Mouse (Mus musculus): ENCODE results near the gene Cir1. TPM values are rescaled to one million over a fixed set of nuclear protein-coding genes. Genes with fewer than 3 reads are reported as not detected.

The Cir1 gene
- polyA plus RNA-seq, 1 experiment from 2014 or later = 28.5 TPM

DNA sequence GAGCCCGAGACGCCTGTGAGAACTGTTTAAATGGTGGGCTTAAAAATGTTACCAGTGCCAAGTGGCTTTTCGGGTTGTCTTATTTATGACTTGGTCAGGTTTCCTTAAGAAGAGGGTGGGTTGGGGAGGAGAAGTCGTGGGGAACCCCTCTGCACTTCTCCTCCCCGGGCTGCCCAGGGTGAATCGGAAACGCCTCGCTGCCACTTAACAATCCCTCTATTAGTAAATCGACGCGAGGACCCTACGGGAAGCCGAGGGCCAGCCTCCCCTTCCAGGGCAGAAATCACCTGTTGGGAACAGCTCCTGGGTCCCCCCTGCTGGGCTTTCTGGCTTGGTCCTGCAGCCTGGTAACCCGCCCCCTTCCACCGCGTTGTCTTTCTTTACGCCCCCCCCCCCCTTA, 42.8 kb downstream of the Cir1 start:
- WGBS = under 1% methylated on average over 17 of the region's 17 CpGs
- H3K4me3 ChIP-seq = peak overlapping the region; percentile 16; the same call in 1 of the 2 replicates
- H3K27me3 ChIP-seq = peaks cover 44% of the 10 kb centered on the region
- H3K36me3 ChIP-seq = no peaks in the 10 kb centered on the region
- peak overlapping the region; percentile 46 for H3K4me2 ChIP-seq (replicated peaks)
- peak overlapping the region; percentile 85 for H3K27ac ChIP-seq (replicated peaks)
- 0 out of 2 replicates have a peak overlapping the region, but pooled peaks have one; percentile 2 for H3K9ac ChIP-seq (replicated peaks)
- ATAC-seq (replicated peaks) = no peak
- no peaks in the 10 kb centered on the region for H3K9me3 ChIP-seq
- H3K4me1 ChIP-seq = peaks cover 56% of the 10 kb centered on the region

DNA sequence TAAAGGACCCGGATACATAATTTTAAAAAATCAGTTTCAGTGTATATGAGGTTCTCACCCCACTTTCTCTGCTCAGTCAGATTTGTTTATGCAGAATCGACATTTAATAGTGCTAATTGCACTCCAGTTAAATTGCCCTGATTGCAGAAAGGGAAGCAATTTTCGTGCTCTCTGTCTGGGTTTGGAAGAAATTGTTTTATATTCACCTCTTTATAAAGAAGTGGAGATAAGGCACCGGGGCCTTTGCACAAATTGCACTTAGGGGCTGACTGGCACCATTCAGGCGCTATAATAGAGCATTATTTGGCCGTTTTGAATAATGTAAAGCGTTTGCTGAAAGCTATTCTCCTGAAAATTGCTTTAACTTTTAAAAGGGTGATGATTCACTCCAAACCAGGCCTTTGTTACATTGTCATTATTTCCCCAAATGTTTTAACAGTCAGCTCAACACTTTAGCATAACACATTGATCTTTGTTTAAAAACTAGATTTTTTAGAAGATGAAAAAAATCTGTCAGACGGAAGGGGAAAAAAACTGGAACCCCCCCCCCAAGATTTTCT, 43.6 kb downstream of the Cir1 start:
- Histone ChIP-seq H3K4me1 (peaks cover 56% of the 10 kb centered on the region), H3K27me3 (peaks cover 51% of the 10 kb centered on the region), H3K9me3 (no peaks in the 10 kb centered on the region), H3K36me3 (no peaks in the 10 kb centered on the region), H3K9ac (replicated peaks) (no peak overlapping the region), H3K4me2 (replicated peaks) (0 out of 2 replicates have a peak overlapping the region, but pooled peaks have one; percentile 46), H3K4me3 (no peak overlapping the region), H3K27ac (replicated peaks) (peak overlapping the region; percentile 57)
- 4% methylated on average over 8 of the region's 8 CpGs for WGBS
- no peak for ATAC-seq (replicated peaks)

DNA sequence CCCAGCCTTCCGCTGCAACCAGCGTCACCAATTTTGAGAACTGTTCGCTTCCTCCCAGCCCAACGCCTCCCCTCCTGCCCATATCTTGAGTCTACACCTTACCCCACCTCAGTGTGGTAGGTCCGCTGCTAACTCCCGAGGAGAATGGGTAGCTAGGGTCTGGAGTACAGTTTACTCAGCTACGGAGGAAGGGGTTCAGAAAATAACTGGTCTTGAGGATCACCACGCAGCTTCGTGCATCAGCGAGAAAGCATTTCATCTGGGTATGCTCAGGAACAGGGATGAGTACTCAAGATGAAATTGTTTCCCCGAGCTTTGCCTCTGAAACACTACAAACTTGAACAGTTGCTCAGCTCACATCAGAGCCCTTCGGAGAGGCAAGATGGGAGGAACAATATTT, 44.2 kb downstream of the Cir1 start:
- 1% methylated on average over 12 of the region's 12 CpGs for WGBS
- no peak overlapping the region for H3K9ac ChIP-seq (replicated peaks)
- no peak for ATAC-seq (replicated peaks)
- H3K4me1 ChIP-seq = peaks cover 56% of the 10 kb centered on the region
- H3K27me3 ChIP-seq = peaks cover 54% of the 10 kb centered on the region
- peak overlapping the region; percentile 24 for H3K4me3 ChIP-seq
- no peaks in the 10 kb centered on the region for H3K9me3 ChIP-seq
- H3K4me2 ChIP-seq (replicated peaks) = peak overlapping the region; percentile 33
- peak overlapping the region; percentile 80 for H3K27ac ChIP-seq (replicated peaks)
- H3K36me3 ChIP-seq = no peaks in the 10 kb centered on the region

DNA sequence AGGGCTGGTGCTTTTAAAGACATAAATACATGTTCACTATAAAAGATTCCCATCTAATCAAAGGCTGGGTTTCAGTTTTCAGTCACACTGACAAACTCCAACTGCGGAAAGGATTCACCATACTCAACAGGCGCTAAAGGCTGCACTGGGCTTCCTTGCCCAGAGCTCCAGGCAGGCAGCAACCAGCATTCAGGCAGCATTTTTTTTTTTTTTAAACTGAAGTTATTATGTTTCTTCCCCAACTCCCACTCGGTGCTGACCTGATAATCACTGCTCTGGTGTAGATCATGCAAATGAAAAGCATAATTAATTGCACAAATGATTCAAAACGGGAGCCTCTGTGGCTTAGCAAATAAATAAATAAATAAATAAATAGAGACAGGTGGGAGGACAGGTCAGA, 44.7 kb downstream of the Cir1 start:
- peak overlapping the region; percentile 80 for H3K27ac ChIP-seq (replicated peaks)
- no peaks in the 10 kb centered on the region for H3K9me3 ChIP-seq
- no peaks in the 10 kb centered on the region for H3K36me3 ChIP-seq
- H3K27me3 ChIP-seq = peaks cover 58% of the 10 kb centered on the region
- WGBS = 1% methylated on average over 4 of the region's 4 CpGs
- H3K4me3 ChIP-seq = peak overlapping the region; percentile 24; the same call in 1 of the 2 replicates
- no peak for ATAC-seq (replicated peaks)
- H3K4me2 ChIP-seq (replicated peaks) = peak overlapping the region; percentile 33
- H3K9ac ChIP-seq (replicated peaks) = no peak overlapping the region
- H3K4me1 ChIP-seq = peaks cover 51% of the 10 kb centered on the region

DNA sequence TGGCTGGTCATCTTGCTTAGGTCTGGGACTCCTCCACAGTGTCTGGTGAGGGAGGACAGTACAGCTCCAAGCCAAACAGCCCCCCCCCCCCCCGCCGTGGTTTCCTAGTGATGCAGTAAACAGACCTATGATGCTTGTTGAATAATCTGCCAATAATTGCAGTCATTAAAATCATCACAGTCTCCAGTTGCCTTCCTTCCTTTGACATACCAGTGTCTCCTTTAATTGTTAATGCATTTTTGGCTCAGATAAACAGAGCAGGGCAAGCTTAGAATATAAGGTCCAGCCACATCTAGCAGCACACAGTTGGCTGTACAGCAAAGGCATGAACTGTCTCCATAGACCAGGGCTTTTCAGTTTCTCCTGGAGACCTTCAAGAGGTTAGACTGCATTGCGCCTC, 45.3 kb downstream of the Cir1 start:
- H3K4me1 ChIP-seq = peaks cover 48% of the 10 kb centered on the region
- WGBS = 11% methylated on average over 3 of the region's 3 CpGs
- no peak overlapping the region for H3K4me3 ChIP-seq
- peaks cover 64% of the 10 kb centered on the region for H3K27me3 ChIP-seq
- no peaks in the 10 kb centered on the region for H3K36me3 ChIP-seq
- no peak overlapping the region for H3K4me2 ChIP-seq (replicated peaks)
- no peaks in the 10 kb centered on the region for H3K9me3 ChIP-seq
- no peak overlapping the region for H3K9ac ChIP-seq (replicated peaks)
- ATAC-seq (replicated peaks) = no peak
- H3K27ac ChIP-seq (replicated peaks) = no peak overlapping the region

DNA sequence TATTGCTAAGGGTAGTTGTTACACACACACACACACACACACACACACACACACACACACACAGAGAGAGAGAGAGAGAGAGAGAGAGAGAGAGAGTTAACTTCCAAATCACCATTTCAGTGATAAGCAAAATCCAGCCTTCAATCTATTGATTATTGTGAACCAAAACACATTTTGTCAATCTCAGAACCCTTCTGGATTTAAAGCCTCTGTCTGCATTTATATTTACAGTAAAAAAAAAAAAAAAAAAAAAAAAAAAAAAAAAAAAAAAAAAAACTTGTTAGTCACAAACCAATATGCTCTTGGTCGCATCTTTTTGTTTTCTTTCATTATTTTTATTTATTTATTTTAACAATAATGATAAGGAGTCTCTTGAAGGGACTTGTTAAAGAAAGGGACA, 45.9 kb downstream of the Cir1 start:
- no peak overlapping the region for H3K9ac ChIP-seq (replicated peaks)
- WGBS = 56% methylated on average over 1 of the region's 1 CpGs
- no peaks in the 10 kb centered on the region for H3K36me3 ChIP-seq
- ATAC-seq (replicated peaks) = no peak
- H3K27ac ChIP-seq (replicated peaks) = no peak overlapping the region
- H3K27me3 ChIP-seq = peaks cover 65% of the 10 kb centered on the region
- no peaks in the 10 kb centered on the region for H3K9me3 ChIP-seq
- no peak overlapping the region for H3K4me2 ChIP-seq (replicated peaks)
- H3K4me1 ChIP-seq = peaks cover 44% of the 10 kb centered on the region
- H3K4me3 ChIP-seq = no peak overlapping the region

DNA sequence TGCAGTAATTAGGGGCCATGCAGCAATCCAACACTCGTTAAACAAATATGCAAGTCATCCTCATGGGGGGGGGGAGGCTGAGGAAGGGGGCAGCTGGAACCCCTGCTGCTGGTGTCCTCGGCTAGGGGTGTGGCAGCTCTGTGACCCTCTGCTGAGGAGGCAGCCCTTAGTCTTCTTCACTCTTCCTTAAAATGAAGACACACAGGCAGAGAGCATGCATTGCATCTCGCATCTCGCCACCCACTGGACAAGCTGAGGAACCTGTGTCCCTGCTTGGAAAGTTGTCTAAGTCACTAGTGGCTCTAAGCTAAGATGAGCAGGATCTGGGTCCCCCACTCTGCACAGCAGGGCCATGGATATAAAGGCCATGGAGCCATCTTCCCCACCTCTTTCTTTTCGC, 46.5 kb downstream of the Cir1 start:
- Histone ChIP-seq H3K27me3 (peaks cover 60% of the 10 kb centered on the region), H3K36me3 (no peaks in the 10 kb centered on the region), H3K9ac (replicated peaks) (no peak overlapping the region), H3K4me3 (no peak overlapping the region), H3K4me2 (replicated peaks) (no peak overlapping the region), H3K9me3 (0 out of 2 replicates have a peak, but pooled peaks cover 2% of the 10 kb centered on the region), H3K27ac (replicated peaks) (no peak overlapping the region), H3K4me1 (peaks cover 37% of the 10 kb centered on the region)
- WGBS = 5% methylated on average over 5 of the region's 5 CpGs
- ATAC-seq (replicated peaks) = no peak

DNA sequence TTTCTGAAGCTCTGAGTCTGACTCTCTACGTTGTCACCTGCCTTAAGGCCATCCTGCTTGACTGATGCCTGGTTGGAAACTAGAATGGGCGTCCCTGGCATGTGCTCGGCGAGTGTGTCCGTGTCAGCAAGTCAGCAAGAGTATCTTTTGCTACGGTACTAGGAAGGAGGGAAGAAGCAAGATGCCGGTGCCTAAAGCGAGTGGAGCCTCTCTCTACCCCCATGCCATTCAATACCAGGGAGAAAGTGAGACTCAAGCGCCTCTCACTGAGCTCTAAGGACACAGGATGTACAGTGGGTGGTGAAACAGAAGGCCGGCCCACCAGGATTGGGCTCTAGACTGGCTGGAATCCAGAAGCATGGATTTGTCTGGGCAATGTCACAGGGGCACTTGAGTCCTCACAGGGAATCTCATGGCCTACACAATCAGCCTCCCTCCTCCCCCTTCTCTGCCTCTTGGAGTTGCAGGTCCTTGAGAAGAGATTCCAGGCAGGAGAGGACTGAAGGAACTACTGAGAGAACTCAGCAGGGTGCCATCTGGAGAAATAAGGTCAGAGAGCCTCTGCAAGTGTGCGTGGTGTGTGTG, 47.8 kb downstream of the Cir1 start:
- H3K36me3 ChIP-seq = no peaks in the 10 kb centered on the region
- peak overlapping the region; percentile 61 for H3K4me2 ChIP-seq (replicated peaks)
- H3K4me1 ChIP-seq = peaks cover 30% of the 10 kb centered on the region
- 0 out of 2 replicates have a peak, but pooled peaks cover 4% of the 10 kb centered on the region for H3K9me3 ChIP-seq
- WGBS = 9% methylated on average over 11 of the region's 11 CpGs
- peaks cover 57% of the 10 kb centered on the region for H3K27me3 ChIP-seq
- peak overlapping the region; percentile 16 for H3K9ac ChIP-seq (replicated peaks)
- no peak for ATAC-seq (replicated peaks)
- H3K27ac ChIP-seq (replicated peaks) = no peak overlapping the region
- peak overlapping the region; percentile 39; the same call in 1 of the 2 replicates for H3K4me3 ChIP-seq

DNA sequence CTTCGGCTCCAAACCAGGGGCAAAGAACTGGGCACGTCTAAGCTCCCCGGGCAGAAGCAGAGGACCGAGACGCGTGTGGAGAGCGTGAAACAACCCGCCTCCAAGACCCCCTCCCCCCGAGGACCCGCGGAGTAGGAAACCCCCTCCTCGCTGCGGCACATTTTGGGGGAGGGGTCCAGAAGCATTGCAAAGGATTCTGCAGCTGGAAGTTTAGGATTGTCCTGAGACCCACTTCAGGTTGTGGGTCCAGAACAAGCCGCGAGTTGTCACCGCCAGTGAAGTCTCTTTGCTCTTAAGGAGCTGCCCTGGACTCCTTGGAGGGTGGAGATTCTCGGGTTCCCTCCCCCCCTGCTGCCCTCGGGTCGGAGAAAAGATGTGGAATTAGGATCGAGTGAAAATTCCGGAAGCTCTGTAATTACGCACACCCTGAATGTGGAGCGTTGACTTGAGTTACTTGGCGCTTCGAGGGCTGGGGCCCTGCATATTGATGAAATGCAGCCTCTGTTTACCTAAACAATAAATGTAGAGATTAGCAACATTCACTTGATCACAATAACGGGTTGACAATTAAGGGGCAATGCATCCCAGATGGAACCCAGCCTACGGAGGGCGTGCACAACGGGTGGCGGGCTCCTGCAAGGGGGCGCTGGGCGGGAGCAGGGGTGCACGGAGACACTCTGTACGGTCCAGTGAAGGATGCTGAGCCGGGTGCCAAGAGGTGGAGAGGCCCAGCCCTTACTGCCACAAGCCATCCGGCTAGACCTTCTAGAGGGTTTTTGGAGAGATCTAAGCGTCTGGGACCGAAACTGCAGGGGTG, 48.5 kb downstream of the Cir1 start:
- Histone ChIP-seq H3K27me3 (peaks cover 56% of the 10 kb centered on the region), H3K9ac (replicated peaks) (peak overlapping the region; percentile 16)
- ATAC-seq (replicated peaks) = peak; percentile 53

DNA sequence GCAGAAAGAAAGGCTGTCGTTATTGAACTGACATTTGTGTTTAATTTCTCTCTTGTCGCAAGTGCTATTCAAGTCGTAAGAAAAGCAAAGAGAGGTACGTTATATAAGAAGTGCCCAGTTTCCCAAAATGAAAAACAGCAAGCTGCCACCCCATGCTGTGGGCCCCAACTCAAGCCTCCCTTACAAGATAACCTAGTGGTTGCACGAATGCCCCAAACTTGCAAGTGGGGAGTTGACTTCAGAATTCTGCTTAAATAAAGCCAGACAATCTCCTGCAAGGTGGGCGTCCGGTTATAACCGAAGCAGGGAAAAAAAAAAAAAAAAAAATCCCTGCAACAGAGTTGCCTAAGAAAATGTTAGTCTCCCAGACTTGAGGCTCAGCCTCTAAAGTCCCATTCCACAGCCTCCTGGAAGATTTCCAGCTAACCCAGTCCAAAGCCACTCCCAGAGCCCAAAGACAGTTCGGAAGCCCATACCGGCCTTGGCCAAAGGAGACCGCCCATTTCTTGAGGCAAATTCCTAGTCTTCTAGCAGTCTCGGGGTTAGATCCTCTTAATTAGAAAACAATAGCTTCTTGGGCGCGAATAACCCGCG, 49.2 kb downstream of the Cir1 start:
- Histone ChIP-seq H3K9ac (replicated peaks) (peak overlapping the region; percentile 16; the same call in 1 of the 2 replicates), H3K9me3 (0 out of 2 replicates have a peak, but pooled peaks cover 4% of the 10 kb centered on the region), H3K4me2 (replicated peaks) (peak overlapping the region; percentile 61), H3K36me3 (no peaks in the 10 kb centered on the region), H3K27ac (replicated peaks) (no peak overlapping the region), H3K4me3 (peak overlapping the region; percentile 39), H3K4me1 (peaks cover 26% of the 10 kb centered on the region), H3K27me3 (peaks cover 52% of the 10 kb centered on the region)
- ATAC-seq (replicated peaks) = no peak
- 4% methylated on average over 16 of the region's 16 CpGs for WGBS

More for the DNA sequence above, 48.5 kb downstream of the Cir1 start:
- Histone ChIP-seq H3K4me3 (peak overlapping the region; percentile 39), H3K4me1 (peaks cover 28% of the 10 kb centered on the region), H3K36me3 (no peaks in the 10 kb centered on the region), H3K9me3 (0 out of 2 replicates have a peak, but pooled peaks cover 4% of the 10 kb centered on the region), H3K4me2 (replicated peaks) (peak overlapping the region; percentile 61), H3K27ac (replicated peaks) (no peak overlapping the region)
- WGBS = under 1% methylated on average over 38 of the region's 38 CpGs

DNA sequence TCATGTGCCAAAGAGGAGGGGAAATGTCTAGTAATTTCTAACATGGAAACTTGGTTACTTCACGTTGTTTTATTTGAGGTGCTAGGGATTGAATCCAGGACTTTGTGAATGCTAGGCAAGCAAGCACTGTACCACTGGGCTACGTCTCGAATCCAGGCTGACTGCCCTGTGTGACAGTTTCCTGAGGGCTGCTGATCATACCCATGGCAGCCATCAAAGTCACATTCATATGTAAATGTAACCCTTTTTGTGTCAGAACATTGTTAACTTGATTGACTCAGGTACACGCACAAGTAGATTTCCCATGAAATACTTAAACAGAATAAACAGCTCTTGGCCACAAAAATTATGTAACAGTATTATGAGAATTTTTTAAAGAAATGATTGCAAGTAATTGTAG, 63.8 kb downstream of the Cir1 start:
- no peak overlapping the region for H3K27ac ChIP-seq (replicated peaks)

DNA sequence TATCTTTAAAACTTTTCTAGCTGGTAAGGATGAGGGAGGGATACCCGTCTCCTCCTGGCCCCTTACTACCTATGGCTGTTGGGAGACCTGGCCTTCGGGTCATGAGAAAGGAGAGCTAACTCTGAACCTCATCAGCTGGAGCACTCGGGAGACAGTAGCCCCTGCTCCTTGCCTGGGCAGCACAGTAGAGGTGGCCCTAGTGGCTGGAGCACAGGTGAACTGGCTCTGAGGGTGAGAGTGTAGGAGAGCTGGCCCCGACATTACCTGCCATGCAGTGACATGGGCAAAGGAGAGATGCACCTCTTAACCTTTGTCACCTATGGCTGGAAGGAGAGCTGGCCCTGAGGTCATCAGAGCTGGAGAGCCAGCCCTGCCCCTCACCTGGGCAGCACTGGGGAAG, 71.2 kb downstream of the Cir1 start:
- no peak overlapping the region for H3K4me2 ChIP-seq (replicated peaks)
- no peaks in the 10 kb centered on the region for H3K9me3 ChIP-seq
- no peaks in the 10 kb centered on the region for H3K4me1 ChIP-seq
- 86% methylated on average over 4 of the region's 4 CpGs for WGBS
- H3K27me3 ChIP-seq = no peaks in the 10 kb centered on the region
- no peak overlapping the region for H3K27ac ChIP-seq (replicated peaks)
- H3K4me3 ChIP-seq = no peak overlapping the region
- no peak overlapping the region for H3K9ac ChIP-seq (replicated peaks)
- H3K36me3 ChIP-seq = no peaks in the 10 kb centered on the region
- no peak for ATAC-seq (replicated peaks)

More for the DNA sequence above, 63.8 kb downstream of the Cir1 start:
- no peak for ATAC-seq (replicated peaks)
- Histone ChIP-seq H3K9ac (replicated peaks) (no peak overlapping the region), H3K4me1 (no peaks in the 10 kb centered on the region), H3K4me2 (replicated peaks) (no peak overlapping the region), H3K27me3 (no peaks in the 10 kb centered on the region), H3K4me3 (no peak overlapping the region), H3K9me3 (no peaks in the 10 kb centered on the region), H3K36me3 (no peaks in the 10 kb centered on the region)
- 34% methylated on average over 4 of the region's 4 CpGs for WGBS

Measured in forebrain, embryonic 15.5 days (tissue).